Mouse (Mus musculus): ENCODE data around the gene Boll. TPM values are rescaled to one million over a fixed set of nuclear protein-coding genes. Genes with fewer than 3 reads are reported as not detected.

Gene Boll
- polyA plus RNA-seq, 1 experiment from 2014 or later: 0.42 TPM

GRCm38 (mm10) chr1:55217191-55217590 is 146.1 kb downstream of the Boll start:
- H3K27me3 ChIP-seq (ENCODE audit: control insufficient read depth, insufficient read depth, low read length): no peaks in the 10 kb centered on the region
- no peak overlapping the region for H3K9ac ChIP-seq (ENCODE audit: low read depth, low read length)
- DNase-seq (ENCODE audit: low spot score) (no peak), ATAC-seq (ENCODE audit: low FRiP score) (no peak)
- no peaks in the 10 kb centered on the region for H3K36me3 ChIP-seq (ENCODE audit: control insufficient read depth, insufficient read depth, low read length)
- H3K4me3 ChIP-seq (ENCODE audit: low read depth, low read length): no peak overlapping the region
- H3K4me2 ChIP-seq (replicated peaks; ENCODE audit: low read depth, low read length): no peak overlapping the region
- H3K9me3 ChIP-seq (ENCODE audit: control insufficient read depth, low read length): no peaks in the 10 kb centered on the region
- no peaks in the 10 kb centered on the region for H3K4me1 ChIP-seq (replicated peaks; ENCODE audit: control insufficient read depth, insufficient read depth, low read length)
- H3K27ac ChIP-seq (ENCODE audit: low read depth, low read length): no peak overlapping the region
- 88% methylated on average over 2 of the region's 2 CpGs for WGBS

GRCm38 (mm10) chr1:55215185-55215813 is 148.0 kb downstream of the Boll start:
- H3K4me3 ChIP-seq (ENCODE audit: low read depth, low read length): no peak overlapping the region
- H3K27me3 ChIP-seq (ENCODE audit: control insufficient read depth, insufficient read depth, low read length): no peaks in the 10 kb centered on the region
- 83% methylated on average over 11 of the region's 11 CpGs for WGBS
- H3K4me1 ChIP-seq (replicated peaks; ENCODE audit: control insufficient read depth, insufficient read depth, low read length): no peaks in the 10 kb centered on the region
- H3K36me3 ChIP-seq (ENCODE audit: control insufficient read depth, insufficient read depth, low read length): no peaks in the 10 kb centered on the region
- ATAC-seq (ENCODE audit: low FRiP score) (no peak), DNase-seq (ENCODE audit: low spot score) (no peak)
- no peak overlapping the region for H3K4me2 ChIP-seq (replicated peaks; ENCODE audit: low read depth, low read length)
- H3K27ac ChIP-seq (ENCODE audit: low read depth, low read length): no peak overlapping the region
- H3K9ac ChIP-seq (ENCODE audit: low read depth, low read length): no peak overlapping the region
- no peaks in the 10 kb centered on the region for H3K9me3 ChIP-seq (ENCODE audit: control insufficient read depth, low read length)

GRCm38 (mm10) chr1:55213936-55214335 is 149.3 kb downstream of the Boll start:
- Histone ChIP-seq H3K4me2 (replicated peaks; ENCODE audit: low read depth, low read length) (no peak overlapping the region), H3K4me1 (replicated peaks; ENCODE audit: control insufficient read depth, insufficient read depth, low read length) (no peaks in the 10 kb centered on the region), H3K36me3 (ENCODE audit: control insufficient read depth, insufficient read depth, low read length) (no peaks in the 10 kb centered on the region), H3K9ac (ENCODE audit: low read depth, low read length) (no peak overlapping the region), H3K27ac (ENCODE audit: low read depth, low read length) (no peak overlapping the region), H3K9me3 (ENCODE audit: control insufficient read depth, low read length) (no peaks in the 10 kb centered on the region), H3K27me3 (ENCODE audit: control insufficient read depth, insufficient read depth, low read length) (no peaks in the 10 kb centered on the region), H3K4me3 (ENCODE audit: low read depth, low read length) (no peak overlapping the region)
- DNase-seq (ENCODE audit: low spot score) (no peak), ATAC-seq (ENCODE audit: low FRiP score) (no peak)
- WGBS: 89% methylated on average over 6 of the region's 6 CpGs

GRCm38 (mm10) chr1:55213475-55213874 is 149.8 kb downstream of the Boll start:
- 68% methylated on average over 6 of the region's 6 CpGs for WGBS

GRCm38 (mm10) chr1:55212771-55213170 is 150.5 kb downstream of the Boll start:
- no peak for ATAC-seq (ENCODE audit: low FRiP score)

More at GRCm38 (mm10) chr1:55213475-55213874, 149.8 kb downstream of the Boll start:
- no peak overlapping the region for H3K27ac ChIP-seq (ENCODE audit: low read depth, low read length)
- H3K9me3 ChIP-seq (ENCODE audit: control insufficient read depth, low read length): no peaks in the 10 kb centered on the region
- no peak overlapping the region for H3K4me3 ChIP-seq (ENCODE audit: low read depth, low read length)
- H3K9ac ChIP-seq (ENCODE audit: low read depth, low read length): no peak overlapping the region
- ATAC-seq (ENCODE audit: low FRiP score): no peak
- no peaks in the 10 kb centered on the region for H3K27me3 ChIP-seq (ENCODE audit: control insufficient read depth, insufficient read depth, low read length)
- no peak overlapping the region for H3K4me2 ChIP-seq (replicated peaks; ENCODE audit: low read depth, low read length)
- no peaks in the 10 kb centered on the region for H3K4me1 ChIP-seq (replicated peaks; ENCODE audit: control insufficient read depth, insufficient read depth, low read length)
- DNase-seq (ENCODE audit: low spot score): no peak
- no peaks in the 10 kb centered on the region for H3K36me3 ChIP-seq (ENCODE audit: control insufficient read depth, insufficient read depth, low read length)

GRCm38 (mm10) chr1:55211081-55211480 is 152.2 kb downstream of the Boll start:
- H3K36me3 ChIP-seq (ENCODE audit: control insufficient read depth, insufficient read depth, low read length): no peaks in the 10 kb centered on the region
- WGBS: 75% methylated on average over 8 of the region's 8 CpGs

More at GRCm38 (mm10) chr1:55212771-55213170, 150.5 kb downstream of the Boll start:
- Histone ChIP-seq H3K4me1 (replicated peaks; ENCODE audit: control insufficient read depth, insufficient read depth, low read length) (no peaks in the 10 kb centered on the region), H3K27me3 (ENCODE audit: control insufficient read depth, insufficient read depth, low read length) (no peaks in the 10 kb centered on the region), H3K4me3 (ENCODE audit: low read depth, low read length) (no peak overlapping the region), H3K27ac (ENCODE audit: low read depth, low read length) (no peak overlapping the region), H3K4me2 (replicated peaks; ENCODE audit: low read depth, low read length) (no peak overlapping the region), H3K36me3 (ENCODE audit: control insufficient read depth, insufficient read depth, low read length) (no peaks in the 10 kb centered on the region), H3K9me3 (ENCODE audit: control insufficient read depth, low read length) (no peaks in the 10 kb centered on the region), H3K9ac (ENCODE audit: low read depth, low read length) (no peak overlapping the region)
- no peak for DNase-seq (ENCODE audit: low spot score)
- WGBS: 87% methylated on average over 4 of the region's 4 CpGs

GRCm38 (mm10) chr1:55210202-55210965 is 152.9 kb downstream of the Boll start:
- WGBS: 48% methylated on average over 12 of the region's 12 CpGs
- Histone ChIP-seq H3K36me3 (ENCODE audit: control insufficient read depth, insufficient read depth, low read length) (no peaks in the 10 kb centered on the region), H3K9me3 (ENCODE audit: control insufficient read depth, low read length) (no peaks in the 10 kb centered on the region), H3K4me1 (replicated peaks; ENCODE audit: control insufficient read depth, insufficient read depth, low read length) (no peaks in the 10 kb centered on the region), H3K4me3 (ENCODE audit: low read depth, low read length) (no peak overlapping the region), H3K27me3 (ENCODE audit: control insufficient read depth, insufficient read depth, low read length) (no peaks in the 10 kb centered on the region), H3K4me2 (replicated peaks; ENCODE audit: low read depth, low read length) (no peak overlapping the region), H3K27ac (ENCODE audit: low read depth, low read length) (no peak overlapping the region), H3K9ac (ENCODE audit: low read depth, low read length) (no peak overlapping the region)
- ATAC-seq (ENCODE audit: low FRiP score) (no peak), DNase-seq (ENCODE audit: low spot score) (no peak)

More at GRCm38 (mm10) chr1:55211081-55211480, 152.2 kb downstream of the Boll start:
- H3K4me2 ChIP-seq (replicated peaks; ENCODE audit: low read depth, low read length): no peak overlapping the region
- no peaks in the 10 kb centered on the region for H3K4me1 ChIP-seq (replicated peaks; ENCODE audit: control insufficient read depth, insufficient read depth, low read length)
- no peak overlapping the region for H3K27ac ChIP-seq (ENCODE audit: low read depth, low read length)
- H3K27me3 ChIP-seq (ENCODE audit: control insufficient read depth, insufficient read depth, low read length): no peaks in the 10 kb centered on the region
- ATAC-seq (ENCODE audit: low FRiP score) (no peak), DNase-seq (ENCODE audit: low spot score) (no peak)
- H3K4me3 ChIP-seq (ENCODE audit: low read depth, low read length): no peak overlapping the region
- H3K9ac ChIP-seq (ENCODE audit: low read depth, low read length): no peak overlapping the region
- H3K9me3 ChIP-seq (ENCODE audit: control insufficient read depth, low read length): no peaks in the 10 kb centered on the region

GRCm38 (mm10) chr1:55208500-55209140 is 154.6 kb downstream of the Boll start:
- ATAC-seq (ENCODE audit: low FRiP score) (no peak), DNase-seq (ENCODE audit: low spot score) (no peak)
- Histone ChIP-seq H3K36me3 (ENCODE audit: control insufficient read depth, insufficient read depth, low read length) (no peaks in the 10 kb centered on the region), H3K4me2 (replicated peaks; ENCODE audit: low read depth, low read length) (no peak overlapping the region), H3K4me1 (replicated peaks; ENCODE audit: control insufficient read depth, insufficient read depth, low read length) (no peaks in the 10 kb centered on the region), H3K27me3 (ENCODE audit: control insufficient read depth, insufficient read depth, low read length) (no peaks in the 10 kb centered on the region), H3K27ac (ENCODE audit: low read depth, low read length) (no peak overlapping the region), H3K9ac (ENCODE audit: low read depth, low read length) (no peak overlapping the region), H3K4me3 (ENCODE audit: low read depth, low read length) (no peak overlapping the region), H3K9me3 (ENCODE audit: control insufficient read depth, low read length) (no peaks in the 10 kb centered on the region)
- WGBS: 82% methylated on average over 5 of the region's 5 CpGs
